Mouse (Mus musculus) hindbrain, embryonic 12.5 days (tissue): ENCODE measurements at regions not wholly inside any gene's neighbourhood (a gene's known extent, or its start where the extent isn't known, plus 50 kb on each side); places are given as distances from the start of the nearest gene placed in this dataset.
A peak's percentile ranks its signal among the peaks of the same experiment; 100 is the strongest.

Source experiments
- ATAC-seq: fragments of 200-750 bp; cut with Nextera tagmentation; 2 replicates; pipeline ENCODE4 v1.8.0; 2017; ENCODE audit warnings: moderate TSS enrichment; ENCODE audit not compliant: low FRiP score
- H3K27ac ChIP-seq: fragments of 300-500 bp; sonication (generic); 2 replicates; pipeline ENCODE4 v1.5.1; 2016; ENCODE audit warnings: mild to moderate bottlenecking
- H3K27me3 ChIP-seq: fragments of 300-500 bp; sonication (generic); 2 replicates; pipeline ENCODE4 v1.6.1; 2016; ENCODE audit warnings: mild to moderate bottlenecking
- H3K36me3 ChIP-seq: fragments of 300-500 bp; sonication (generic); 2 replicates; pipeline ENCODE4 v1.6.1; 2016; ENCODE audit warnings: mild to moderate bottlenecking
- H3K4me1 ChIP-seq: fragments of 300-500 bp; sonication (generic); 2 replicates; pipeline ENCODE4 v1.6.1; 2016
- H3K4me2 ChIP-seq: fragments of 300-500 bp; sonication (generic); replicated peaks from 2 replicates; pipeline ENCODE4 v1.6.1; 2016; ENCODE audit warnings: mild to moderate bottlenecking
- H3K4me3 ChIP-seq: fragments of 300-500 bp; sonication (generic); 2 replicates; pipeline ENCODE4 v1.5.1; 2016; ENCODE audit warnings: mild to moderate bottlenecking
- H3K9ac ChIP-seq: fragments of 300-500 bp; sonication (generic); 2 replicates; pipeline ENCODE4 v1.6.1; 2016; ENCODE audit warnings: mild to moderate bottlenecking, moderate library complexity
- H3K9me3 ChIP-seq: fragments of 300-500 bp; sonication (generic); replicated peaks from 2 replicates; pipeline ENCODE4 v1.6.1; 2016; ENCODE audit warnings: mild to moderate bottlenecking
- WGBS: fragments of 180-500 bp; shearing (Covaris S2); methylation state at CpG from one replicate; pipeline ENCODE4 v1.1.7; 2016; 5-methylcytosine and 5-hydroxymethylcytosine counted together

DNA sequence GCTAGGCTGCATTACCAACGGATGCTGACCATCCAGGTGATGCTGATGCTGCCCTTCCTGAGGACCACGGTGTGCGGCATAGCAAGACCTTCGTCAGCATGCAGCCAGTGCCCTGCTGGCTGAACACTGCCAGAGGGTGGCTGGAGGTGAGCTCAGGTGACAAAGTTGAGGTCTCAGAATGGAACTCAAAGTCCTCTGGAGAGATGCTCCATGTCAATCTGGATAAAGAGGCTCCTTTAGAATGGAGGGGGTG is 109.4 kb upstream of the Mkln1 start:
- 93% methylated on average over 4 of the region's 4 CpGs for WGBS

DNA sequence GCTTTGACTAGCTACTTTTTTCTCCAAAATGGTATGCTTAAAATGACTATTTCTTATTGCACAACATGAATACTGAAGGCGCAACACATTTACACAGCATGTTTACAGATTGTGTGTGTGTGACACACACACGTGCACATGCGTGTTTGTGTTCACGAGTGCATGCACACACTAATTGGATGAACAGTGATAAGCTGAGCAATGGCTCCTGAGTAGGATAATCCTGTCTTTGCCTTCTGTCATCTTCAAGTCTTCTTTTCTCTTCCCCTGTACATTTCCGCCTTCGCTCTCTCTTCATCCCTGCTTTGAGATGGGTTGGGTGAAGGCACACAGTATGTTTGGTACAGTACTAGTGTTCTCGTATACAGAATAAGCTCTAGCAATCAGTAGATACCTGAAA is 106.5 kb upstream of the Mkln1 start:
- Histone ChIP-seq H3K4me1 (no peaks in the 10 kb centered on the region; the same call in 1 of the 2 replicates), H3K27me3 (no peaks in the 10 kb centered on the region), H3K9me3 (no peaks in the 10 kb centered on the region), H3K27ac (no peak overlapping the region), H3K36me3 (no peaks in the 10 kb centered on the region), H3K4me2 (no peak overlapping the region), H3K9ac (no peak overlapping the region), H3K4me3 (no peak overlapping the region)
- 94% methylated on average over 7 of the region's 7 CpGs for WGBS
- ATAC-seq: no peak

More for the DNA sequence above, 109.4 kb upstream of the Mkln1 start:
- no peak for ATAC-seq
- Histone ChIP-seq H3K4me1 (peaks cover under 1% of the 10 kb centered on the region; the same call in 1 of the 2 replicates), H3K4me3 (no peak overlapping the region), H3K27ac (no peak overlapping the region), H3K9me3 (no peaks in the 10 kb centered on the region), H3K27me3 (no peaks in the 10 kb centered on the region), H3K36me3 (no peaks in the 10 kb centered on the region), H3K9ac (no peak overlapping the region), H3K4me2 (no peak overlapping the region)

DNA sequence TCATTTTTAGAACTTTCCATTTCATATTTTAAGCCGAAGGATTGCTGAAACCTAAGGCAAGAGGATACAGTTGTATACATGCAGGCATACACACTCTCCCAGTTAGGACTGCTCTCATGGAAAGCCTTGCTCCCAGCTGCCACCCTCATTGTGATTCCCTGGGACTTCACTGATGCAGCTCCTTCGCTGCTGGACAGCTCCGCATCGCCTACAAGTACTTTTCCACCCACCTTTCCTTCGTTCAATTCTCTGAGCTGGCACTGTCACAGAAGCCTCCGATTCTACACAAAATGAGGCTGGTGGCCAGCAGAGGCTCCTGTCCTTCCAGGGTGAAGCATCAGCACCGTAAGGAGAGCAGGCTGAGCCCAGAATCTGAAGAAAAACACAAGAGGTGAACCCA is 105.5 kb upstream of the Mkln1 start:
- WGBS: 54% methylated on average over 7 of the region's 7 CpGs
- no peaks in the 10 kb centered on the region; the same call in 1 of the 2 replicates for H3K4me1 ChIP-seq
- H3K4me3 ChIP-seq: no peak overlapping the region
- no peaks in the 10 kb centered on the region for H3K9me3 ChIP-seq
- no peaks in the 10 kb centered on the region for H3K27me3 ChIP-seq
- no peak overlapping the region for H3K27ac ChIP-seq
- no peak for ATAC-seq
- H3K4me2 ChIP-seq: no peak overlapping the region
- no peak overlapping the region for H3K9ac ChIP-seq
- H3K36me3 ChIP-seq: no peaks in the 10 kb centered on the region

DNA sequence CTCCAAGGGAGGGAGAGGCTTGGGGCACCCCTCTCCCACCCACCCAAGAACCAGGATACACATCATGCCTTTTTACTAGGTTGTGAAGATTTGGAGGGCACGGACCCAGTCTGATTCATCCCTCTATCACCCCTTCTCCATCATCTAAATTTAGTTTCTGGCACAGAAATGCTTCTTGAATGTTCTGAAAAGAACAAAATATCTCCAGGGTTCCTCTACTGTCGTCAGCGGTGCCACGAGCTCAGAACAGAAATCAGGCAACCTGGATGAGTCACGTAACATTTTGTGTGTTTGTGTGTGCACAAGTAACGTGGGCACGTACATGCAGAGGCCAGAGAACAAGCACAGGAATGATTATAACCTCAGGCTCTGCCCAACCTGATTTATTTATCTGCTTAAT is 99.1 kb upstream of the Mkln1 start:
- Histone ChIP-seq H3K4me1 (no peaks in the 10 kb centered on the region), H3K4me3 (no peak overlapping the region), H3K4me2 (no peak overlapping the region), H3K9ac (no peak overlapping the region), H3K36me3 (no peaks in the 10 kb centered on the region), H3K27ac (no peak overlapping the region), H3K9me3 (no peaks in the 10 kb centered on the region), H3K27me3 (no peaks in the 10 kb centered on the region)
- 91% methylated on average over 7 of the region's 7 CpGs for WGBS
- no peak for ATAC-seq

DNA sequence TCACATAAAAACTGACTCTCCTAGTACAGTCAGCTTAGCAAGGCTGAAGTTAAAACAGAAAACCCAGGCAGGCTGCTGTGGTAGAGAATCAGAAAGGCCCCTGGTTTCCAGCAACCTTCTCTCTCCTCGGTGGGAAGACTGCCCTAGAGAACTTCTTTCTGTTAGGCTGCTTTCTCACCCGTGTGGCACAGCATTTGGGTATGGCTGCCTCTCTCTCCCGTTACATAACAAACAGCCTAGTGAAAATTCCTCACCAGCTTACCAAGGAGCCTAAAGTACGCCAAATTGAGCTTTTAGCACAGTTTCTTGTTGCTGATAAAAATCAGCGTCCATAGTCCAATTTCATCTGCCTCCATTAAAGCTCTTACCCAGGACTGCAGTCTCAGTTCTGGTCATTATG is 92.8 kb upstream of the Mkln1 start:
- Histone ChIP-seq H3K4me3 (no peak overlapping the region), H3K9ac (no peak overlapping the region), H3K36me3 (no peaks in the 10 kb centered on the region), H3K4me2 (no peak overlapping the region), H3K9me3 (no peaks in the 10 kb centered on the region), H3K27ac (no peak overlapping the region), H3K4me1 (no peaks in the 10 kb centered on the region), H3K27me3 (no peaks in the 10 kb centered on the region)
- 68% methylated on average over 5 of the region's 5 CpGs for WGBS
- ATAC-seq: no peak

DNA sequence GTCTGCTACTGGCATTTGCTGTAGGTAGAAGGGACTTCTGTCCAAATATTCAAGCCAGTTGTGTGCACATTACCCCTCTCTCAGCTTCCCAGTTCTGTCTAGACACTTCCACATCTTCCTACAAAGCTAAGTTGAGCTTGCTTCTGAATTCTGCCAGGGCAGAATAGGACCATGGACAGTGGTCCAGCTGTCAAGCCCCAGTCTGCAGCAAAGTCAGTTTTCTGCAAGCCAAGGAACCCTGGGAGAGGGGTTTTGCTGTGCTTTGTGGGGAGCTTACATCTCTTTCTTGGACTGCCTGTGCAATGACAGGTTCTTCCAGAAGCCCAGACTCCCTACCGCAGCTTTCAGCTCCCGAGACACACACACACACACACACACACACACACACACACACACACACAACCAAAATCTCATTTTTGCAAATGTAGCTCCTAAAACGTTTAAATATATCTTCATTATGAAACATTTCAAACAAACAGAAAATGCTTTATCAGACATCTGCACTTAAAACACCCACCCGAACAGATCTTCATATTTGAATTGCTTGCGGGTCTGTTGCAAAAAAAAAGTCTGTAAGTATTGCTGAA is 91.4 kb upstream of the Mkln1 start:
- WGBS: 77% methylated on average over 5 of the region's 5 CpGs
- H3K27ac ChIP-seq: no peak overlapping the region
- H3K27me3 ChIP-seq: no peaks in the 10 kb centered on the region
- no peaks in the 10 kb centered on the region for H3K9me3 ChIP-seq
- H3K4me2 ChIP-seq: no peak overlapping the region
- H3K9ac ChIP-seq: no peak overlapping the region
- no peaks in the 10 kb centered on the region for H3K36me3 ChIP-seq
- no peak overlapping the region for H3K4me3 ChIP-seq
- no peaks in the 10 kb centered on the region for H3K4me1 ChIP-seq
- no peak for ATAC-seq

DNA sequence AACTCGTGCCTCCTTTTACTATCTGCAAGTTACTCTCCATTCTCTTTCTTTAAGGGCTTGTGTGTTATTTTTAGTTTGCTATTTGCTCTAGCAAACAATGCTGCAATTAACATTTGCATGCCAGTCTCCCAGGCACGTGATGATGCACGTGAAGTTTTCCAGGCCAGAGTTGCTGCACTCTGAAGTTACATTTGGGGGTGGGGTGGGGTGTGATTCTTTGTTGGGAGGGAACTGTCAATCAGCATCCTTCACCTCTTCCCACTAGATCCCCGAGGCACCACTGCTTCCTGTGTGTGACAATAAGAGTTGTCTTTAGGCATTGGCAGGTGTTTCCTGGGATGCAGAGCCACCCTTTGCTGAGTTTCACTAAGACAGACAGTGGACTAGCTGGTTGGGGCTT is 90.6 kb upstream of the Mkln1 start:
- H3K27ac ChIP-seq: no peak overlapping the region
- no peak overlapping the region for H3K9ac ChIP-seq
- no peaks in the 10 kb centered on the region for H3K9me3 ChIP-seq
- H3K4me3 ChIP-seq: no peak overlapping the region
- no peak overlapping the region for H3K4me2 ChIP-seq
- no peaks in the 10 kb centered on the region for H3K4me1 ChIP-seq
- 33% methylated on average over 4 of the region's 4 CpGs for WGBS
- no peaks in the 10 kb centered on the region for H3K36me3 ChIP-seq
- no peak for ATAC-seq
- no peaks in the 10 kb centered on the region for H3K27me3 ChIP-seq

DNA sequence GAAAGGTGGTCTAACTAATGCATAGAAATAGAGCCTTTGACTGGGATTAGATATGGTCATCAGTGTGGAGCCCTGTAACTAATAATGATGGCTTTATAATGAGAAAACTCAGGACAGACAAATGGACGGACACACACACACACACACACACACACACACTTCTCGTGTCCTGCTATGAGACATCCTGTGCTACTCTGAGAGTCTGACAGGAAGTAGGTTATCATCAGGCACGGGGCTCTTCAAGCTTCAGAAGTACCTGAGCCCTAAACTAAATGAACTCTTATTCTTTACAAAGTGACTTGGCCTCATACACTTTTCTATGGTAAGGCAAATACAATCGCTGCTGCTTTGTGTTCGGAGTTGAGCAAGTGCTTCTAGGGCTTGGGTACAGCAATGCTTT is 87.9 kb upstream of the Mkln1 start:
- no peak for ATAC-seq
- Histone ChIP-seq H3K9me3 (no peaks in the 10 kb centered on the region), H3K27me3 (no peaks in the 10 kb centered on the region)

DNA sequence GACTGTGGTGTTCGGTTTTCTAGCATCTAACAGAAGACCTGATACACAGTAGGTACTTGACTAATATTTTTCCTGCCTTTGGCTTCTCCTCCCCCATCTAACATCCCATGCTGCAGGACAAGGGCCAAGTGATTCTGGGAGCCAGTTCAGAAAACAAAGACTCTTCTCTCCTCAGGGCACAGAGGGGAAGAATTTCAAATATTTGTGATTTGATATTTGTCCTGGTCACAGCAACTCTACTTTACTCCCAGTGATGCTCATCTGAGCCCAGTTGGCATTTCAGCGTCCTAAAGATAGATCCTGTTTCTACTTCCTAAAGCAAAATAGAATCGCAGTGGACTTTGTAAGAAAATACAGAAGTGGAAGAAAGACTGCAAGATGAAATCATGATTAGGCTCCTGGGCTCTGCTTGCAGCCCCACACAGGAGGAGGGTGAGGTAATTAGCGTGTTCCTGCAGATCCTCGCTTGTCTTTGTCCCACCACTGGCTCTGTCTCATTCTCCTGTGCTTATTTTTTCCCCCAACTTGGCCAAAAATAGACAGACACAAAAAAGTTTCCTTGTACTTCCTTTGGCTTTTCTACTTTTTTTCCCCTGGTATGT is 84.6 kb upstream of the Mkln1 start:
- no peak overlapping the region for H3K27ac ChIP-seq
- 80% methylated on average over 5 of the region's 5 CpGs for WGBS
- no peak overlapping the region for H3K4me2 ChIP-seq
- ATAC-seq: no peak
- no peak overlapping the region for H3K9ac ChIP-seq
- H3K36me3 ChIP-seq: no peaks in the 10 kb centered on the region
- peaks cover 2% of the 10 kb centered on the region; the same call in 1 of the 2 replicates for H3K27me3 ChIP-seq
- no peak overlapping the region for H3K4me3 ChIP-seq
- H3K9me3 ChIP-seq: no peaks in the 10 kb centered on the region
- 0 out of 2 replicates have a peak, but pooled peaks cover 6% of the 10 kb centered on the region for H3K4me1 ChIP-seq

More for the DNA sequence above, 87.9 kb upstream of the Mkln1 start:
- 88% methylated on average over 5 of the region's 5 CpGs for WGBS
- H3K9ac ChIP-seq: no peak overlapping the region
- no peak overlapping the region for H3K27ac ChIP-seq
- no peak overlapping the region for H3K4me3 ChIP-seq
- no peak overlapping the region for H3K4me2 ChIP-seq
- no peaks in the 10 kb centered on the region for H3K36me3 ChIP-seq
- H3K4me1 ChIP-seq: no peaks in the 10 kb centered on the region

DNA sequence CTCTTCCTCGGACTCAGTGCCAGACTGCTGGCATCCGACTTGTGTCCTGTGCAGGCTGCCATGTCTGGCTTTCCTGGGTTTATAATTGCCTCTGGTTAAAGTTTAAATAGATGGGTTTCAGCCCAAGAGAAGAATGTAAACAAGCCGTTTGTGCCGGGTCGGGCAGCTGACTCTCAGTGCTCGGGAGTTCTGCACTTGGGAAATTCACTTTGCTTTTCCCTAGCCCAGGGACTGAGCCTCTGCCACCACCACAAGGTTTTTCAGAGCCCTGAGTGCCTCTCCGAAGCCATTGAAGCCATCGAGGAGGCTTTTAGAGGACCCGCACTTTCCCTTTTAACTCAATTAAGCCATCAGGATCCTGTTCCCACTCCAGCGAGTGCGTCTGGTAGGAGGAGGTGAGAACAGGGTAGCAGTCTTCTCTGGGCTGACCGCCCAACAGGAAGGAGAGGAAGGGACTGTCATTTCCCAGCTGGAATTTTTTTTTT is 80.8 kb upstream of the Mkln1 start:
- Histone ChIP-seq H3K4me1 (0 out of 2 replicates have a peak, but pooled peaks cover 6% of the 10 kb centered on the region), H3K27ac (no peak overlapping the region), H3K4me2 (peak overlapping the region; percentile 15), H3K27me3 (peaks cover 6% of the 10 kb centered on the region; the same call in 1 of the 2 replicates), H3K9me3 (no peaks in the 10 kb centered on the region), H3K36me3 (no peaks in the 10 kb centered on the region), H3K4me3 (no peak overlapping the region), H3K9ac (no peak overlapping the region)
- no peak for ATAC-seq
- 9% methylated on average over 12 of the region's 12 CpGs for WGBS

DNA sequence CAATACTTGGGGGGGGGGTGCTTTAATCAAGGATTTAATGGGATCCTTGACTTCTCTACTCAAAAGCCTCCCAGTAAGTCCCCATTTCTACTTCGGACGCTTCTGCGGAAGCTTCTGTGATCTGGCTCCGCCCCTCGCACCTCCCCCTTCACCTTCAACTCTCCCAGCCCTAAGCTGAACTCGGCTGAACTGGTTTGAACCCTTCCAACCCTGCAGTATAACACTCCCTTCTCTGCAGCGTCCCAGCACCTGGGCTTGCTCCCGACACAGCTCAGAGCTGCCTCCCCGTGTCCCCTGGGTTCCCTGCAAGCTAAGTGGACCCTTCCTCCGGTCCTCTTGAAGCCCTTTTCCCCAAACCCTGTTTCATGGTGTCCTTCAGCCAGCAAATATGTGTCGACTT is 80.0 kb upstream of the Mkln1 start:
- H3K9me3 ChIP-seq: no peaks in the 10 kb centered on the region
- H3K27ac ChIP-seq: no peak overlapping the region
- no peaks in the 10 kb centered on the region for H3K36me3 ChIP-seq
- H3K9ac ChIP-seq: no peak overlapping the region
- 0 out of 2 replicates have a peak, but pooled peaks cover 6% of the 10 kb centered on the region for H3K4me1 ChIP-seq
- peak overlapping the region; percentile 15 for H3K4me2 ChIP-seq
- no peak overlapping the region for H3K4me3 ChIP-seq
- peaks cover 6% of the 10 kb centered on the region; the same call in 1 of the 2 replicates for H3K27me3 ChIP-seq
- 3% methylated on average over 11 of the region's 11 CpGs for WGBS
- ATAC-seq: no peak

DNA sequence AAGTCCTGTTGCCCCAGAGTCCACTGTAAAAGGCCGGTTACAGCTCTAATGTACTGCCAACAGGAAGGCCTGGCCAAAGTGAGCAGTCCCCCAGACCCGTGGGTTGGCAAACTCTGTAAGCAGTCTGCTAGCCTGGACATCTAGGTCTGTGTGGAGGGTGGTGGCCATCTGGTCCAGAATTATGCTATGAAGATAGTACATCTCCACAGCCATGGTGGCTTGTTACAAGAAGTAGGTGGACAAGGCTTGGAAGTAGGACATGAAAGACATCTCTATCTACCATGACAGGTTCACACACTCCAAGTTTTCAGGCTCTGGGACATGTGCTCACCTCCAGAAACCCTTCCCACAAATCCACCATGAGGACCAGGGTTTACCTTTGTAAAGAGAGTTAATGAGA is 79.1 kb upstream of the Mkln1 start:
- H3K4me3 ChIP-seq: no peak overlapping the region
- H3K9me3 ChIP-seq: no peaks in the 10 kb centered on the region
- no peaks in the 10 kb centered on the region for H3K36me3 ChIP-seq
- H3K9ac ChIP-seq: no peak overlapping the region
- ATAC-seq: no peak
- no peak overlapping the region for H3K27ac ChIP-seq
- WGBS: 86% methylated on average over 2 of the region's 2 CpGs
- peaks cover 6% of the 10 kb centered on the region; the same call in 1 of the 2 replicates for H3K27me3 ChIP-seq
- H3K4me1 ChIP-seq: peaks cover 13% of the 10 kb centered on the region; the same call in 1 of the 2 replicates
- no peak overlapping the region for H3K4me2 ChIP-seq
